Mouse (Mus musculus) CH12.LX (cell line): ENCODE data around the gene Acad11. TPM values are rescaled to one million over a fixed set of nuclear protein-coding genes. Genes with fewer than 3 reads are reported as not detected.
A peak's percentile ranks its signal among the peaks of the same experiment; 100 is the strongest.

Experiments
- DNase-seq: peaks from one replicate; pipeline ENCODE4 v3.0.0-alpha.2; 2013; ENCODE audit errors: extremely low read depth
- H3K27ac ChIP-seq: 2 replicates; pipeline ENCODE4 v1.5.1; 2012; ENCODE audit warnings: low read depth, mild to moderate bottlenecking, control low read depth, moderate library complexity; ENCODE audit not compliant: insufficient read depth
- H3K27me3 ChIP-seq: replicated peaks from 2 replicates; pipeline ENCODE3; 2012; ENCODE audit warnings: inconsistent platforms
- H3K36me3 ChIP-seq, 2 experiments: replicated peaks in 1 of 2; 2 replicates each; pipeline versions ENCODE3 to v1.6.1; 2012; ENCODE audit warnings: inconsistent platforms in 1 of 2, low read length in 1 of 2, mild to moderate bottlenecking in 1 of 2, mixed read lengths in 1 of 2, moderate library complexity in 1 of 2; ENCODE audit not compliant: control insufficient read depth in 1 of 2, insufficient read depth in 1 of 2
- H3K4me1 ChIP-seq, 2 experiments: 2 replicates each; pipeline ENCODE4 v1.6.1; 2012; ENCODE audit warnings: inconsistent platforms in 1 of 2, moderate library complexity in 1 of 2; ENCODE audit not compliant: insufficient read depth in 2 of 2, control insufficient read depth in 1 of 2
- H3K4me2 ChIP-seq: 2 replicates; pipeline ENCODE4 v1.6.1; 2012; ENCODE audit warnings: low read depth, mild to moderate bottlenecking, control low read depth; ENCODE audit not compliant: poor library complexity, insufficient read depth, severe bottlenecking
- H3K4me3 ChIP-seq, 3 experiments: fragments of 150-350 bp in 1 of 3; sonication (generic) in 1 of 3; replicated peaks in 1 of 3; 2 replicates each; pipeline versions ENCODE3 to v1.5.1; 2011 to 2012; ENCODE audit warnings: low read depth in 2 of 3, low read length in 2 of 3, mild to moderate bottlenecking in 2 of 3, moderate library complexity in 2 of 3, control low read depth in 1 of 3, improper control_type of control experiment in 1 of 3, inconsistent platforms in 1 of 3, mixed read lengths in 1 of 3; ENCODE audit not compliant: poor library complexity in 1 of 3
- H3K79me2 ChIP-seq: replicated peaks from 2 replicates; pipeline ENCODE4 v1.6.1; 2012; ENCODE audit warnings: mild to moderate bottlenecking, moderate library complexity; ENCODE audit not compliant: control insufficient read depth, poor library complexity, insufficient read depth, severe bottlenecking; ENCODE audit errors: extremely low read depth
- H3K9ac ChIP-seq: 2 replicates; pipeline ENCODE4 v1.6.1; 2012; ENCODE audit warnings: low read depth, mild to moderate bottlenecking, control low read depth, moderate library complexity; ENCODE audit not compliant: insufficient read depth
- H3K9me3 ChIP-seq: replicated peaks from 2 replicates; pipeline ENCODE3; 2012; ENCODE audit warnings: low read length, inconsistent platforms, mixed read lengths
- ELF1 ChIP-seq: IDR thresholded peaks from 2 replicates; pipeline ENCODE4 v1.6.1; 2014; ENCODE audit warnings: low read depth, mild to moderate bottlenecking, inconsistent platforms, low read length, improper control_type of control experiment
- EP300 ChIP-seq: IDR thresholded peaks from 2 replicates; pipeline ENCODE4 v1.6.1; 2011; ENCODE audit warnings: low read length, improper control_type of control experiment
- HCFC1 ChIP-seq: IDR thresholded peaks from 2 replicates; pipeline ENCODE4 v1.6.1; 2012; ENCODE audit warnings: low read depth, mild to moderate bottlenecking, inconsistent platforms, low read length, improper control_type of control experiment
- MAFK ChIP-seq: IDR thresholded peaks from 2 replicates; pipeline ENCODE4 v1.6.1; 2011; ENCODE audit warnings: low read length, improper control_type of control experiment; ENCODE audit not compliant: insufficient replicate concordance
- MXI1 ChIP-seq: IDR thresholded peaks from 2 replicates; pipeline ENCODE4 v1.6.1; 2011; ENCODE audit warnings: mild to moderate bottlenecking, low read depth, low read length, improper control_type of control experiment
- MYC ChIP-seq: IDR thresholded peaks from 2 replicates; pipeline ENCODE4 v1.6.1; 2011; ENCODE audit warnings: low read depth, mild to moderate bottlenecking, improper control_type of control experiment, low read length
- NELFE ChIP-seq: IDR thresholded peaks from 2 replicates; pipeline ENCODE4 v1.6.1; 2011; ENCODE audit warnings: low read depth, low read length, improper control_type of control experiment
- NRF1 ChIP-seq: IDR thresholded peaks from 2 replicates; pipeline ENCODE4 v1.6.1; 2014; ENCODE audit warnings: low read depth, mild to moderate bottlenecking, inconsistent platforms, low read length, improper control_type of control experiment, moderate library complexity
- PAX5 ChIP-seq: IDR thresholded peaks from 2 replicates; pipeline ENCODE4 v1.6.1; 2012; ENCODE audit warnings: low read length, inconsistent platforms, mixed read lengths
- POLR2A ChIP-seq: IDR thresholded peaks from 2 replicates; pipeline ENCODE4 v1.6.1; 2011; ENCODE audit warnings: low read depth, mild to moderate bottlenecking, improper control_type of control experiment, low read length
- RAD21 ChIP-seq: IDR thresholded peaks from 2 replicates; pipeline ENCODE4 v1.6.1; 2011; ENCODE audit warnings: low read depth, mild to moderate bottlenecking, low read length, improper control_type of control experiment, moderate library complexity
- RCOR1 ChIP-seq: conservative IDR thresholded peaks from 2 replicates; pipeline ENCODE4 v1.6.1; 2012; ENCODE audit warnings: low read depth, mild to moderate bottlenecking, inconsistent platforms, low read length, improper control_type of control experiment
- SIN3A ChIP-seq: IDR thresholded peaks from 2 replicates; pipeline ENCODE4 v1.6.1; 2012; ENCODE audit warnings: low read length, improper control_type of control experiment, inconsistent platforms
- TBP ChIP-seq: conservative IDR thresholded peaks from 2 replicates; pipeline ENCODE4 v1.6.1; 2011; ENCODE audit warnings: low read depth, low read length, improper control_type of control experiment
- USF2 ChIP-seq: conservative IDR thresholded peaks from 2 replicates; pipeline ENCODE4 v1.6.1; 2011; ENCODE audit warnings: low read depth, low read length, improper control_type of control experiment
- ZNF384 ChIP-seq: IDR thresholded peaks from 2 replicates; pipeline ENCODE4 v1.6.1; 2012; ENCODE audit warnings: low read depth, low read length, improper control_type of control experiment, inconsistent platforms
- dilution Hi-C: fragments of 300-500 bp; cut with MboI; formaldehyde crosslinking; loops from 2 replicates; pipeline ENCODE4 v1.14.3; 2020; ENCODE audit warnings: low sequenced_read_pairs; ENCODE audit not compliant: extremely low pct_unique_long_range_greater_than_20kb, extremely low pct_ligation_motif_present
- in situ Hi-C: fragments of 300-500 bp; cut with MboI; formaldehyde crosslinking; loops from 3 replicates; pipeline ENCODE4 v1.14.3; 2019; ENCODE audit warnings: low sequenced_read_pairs, low pct_ligation_motif_present, low pct_unique_long_range_greater_than_20kb, mixed read lengths
- polyA plus RNA-seq: library from polyadenylated mRNA; unstranded; fragments of >175 nt; gene quantifications from 2 replicates; pipeline ENCODE4 v1.2.1, GENCODE M21; 2012; ENCODE audit warnings: low read depth; ENCODE audit not compliant: insufficient read length
- total RNA-seq, 2 experiments: library from RNA; depleted of rRNA; stranded (reverse); fragments of 300-350 nt in 1 of 2; fragments of >200 nt in 1 of 2; gene quantifications; 2 replicates each; pipeline ENCODE4 v1.2.3; 2012 to 2014

Acad11 gene
- total RNA-seq (2012; rRNA removed) (8.0 and 10.0 TPM in 2 replicates), total RNA-seq (2014; rRNA removed) (11.2 and 12.1 TPM in 2 replicates), polyA plus RNA-seq (8.0 and 8.3 TPM in 2 replicates)

DNA sequence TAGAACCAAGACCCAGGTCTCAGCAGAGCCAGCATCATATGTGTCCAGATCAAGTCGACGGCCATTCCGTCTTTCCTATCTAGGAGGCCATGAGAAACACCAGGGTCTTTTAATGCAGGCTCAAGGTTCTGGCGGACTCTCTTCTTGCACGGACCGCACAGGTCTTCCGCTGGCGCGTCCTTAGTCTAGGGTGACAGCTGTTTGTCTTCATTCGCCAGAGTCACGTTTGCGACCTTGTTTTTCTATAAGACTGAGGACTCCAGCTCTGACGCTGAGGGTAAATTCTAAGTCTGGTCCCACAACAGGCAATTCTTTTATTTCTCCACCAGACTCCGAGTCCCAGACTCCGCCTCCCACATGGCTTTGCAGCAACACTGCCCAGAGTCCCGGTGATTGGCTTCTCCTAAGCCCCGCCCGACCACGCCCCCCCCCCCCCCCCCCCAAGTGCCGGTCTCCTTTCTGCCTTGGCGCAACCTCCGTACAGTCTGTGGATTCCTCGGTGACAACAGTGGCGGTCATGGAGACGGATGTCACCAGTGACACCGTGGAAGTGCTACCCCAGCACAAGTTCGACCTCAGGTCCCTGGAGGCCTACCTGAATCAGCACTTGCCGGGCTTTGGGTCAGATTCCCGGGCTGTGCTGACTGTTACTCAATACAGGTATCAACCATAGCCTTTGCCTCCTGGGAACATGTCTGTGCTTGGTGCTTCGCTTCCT lies at the start of gene Acad11:
Gene Acad11 (plus strand): TSS at position 134 of the 718 bp plus-strand sequence.
- Histone ChIP-seq H3K9ac (peak within 1 kb of the TSS; percentile 90), H3K36me3 (peaks cover 10 to 26% of the 10 kb centered on the region in 2 experiments), H3K9me3 (no peaks in the 10 kb centered on the region), H3K4me3 (peak within 1 kb of the TSS; percentile 99 to 100 (median 99)), H3K4me1 (peaks cover 2 to 21% of the 10 kb centered on the region in 2 experiments; a peak in 2 of 4 replicates), H3K4me2 (peak within 1 kb of the TSS; percentile 100), H3K27me3 (no peaks in the 10 kb centered on the region), H3K27ac (no peak within 1 kb of the TSS), H3K79me2 (peaks cover 20% of the 10 kb centered on the region)
- in situ Hi-C loops (no loop called here), dilution Hi-C loops (no loop called here)
- peak; percentile 82 for DNase-seq
- TF ChIP-seq NRF1: peak; percentile 47; the same call in 1 of the 2 replicates
- no peak for TF ChIP-seq MAFK
- peak; percentile 78; the same call in 1 of the 2 replicates for TF ChIP-seq MYC
- peak; percentile 96 for TF ChIP-seq ZNF384
- TF ChIP-seq RAD21: no peak
- TF ChIP-seq HCFC1: peak; percentile 88
- TF ChIP-seq TBP: 0 out of 2 replicates have a peak, but pooled peaks have one; percentile 35
- TF ChIP-seq USF2: no peak
- TF ChIP-seq ELF1: peak; percentile 17; the same call in 1 of the 2 replicates
- peak; percentile 87 for TF ChIP-seq MXI1
- TF ChIP-seq SIN3A: peak; percentile 96
- TF ChIP-seq EP300: no peak
- peak; percentile 58; the same call in 1 of the 2 replicates for TF ChIP-seq NELFE
- no peak for TF ChIP-seq PAX5
- no peak for TF ChIP-seq RCOR1
- TF ChIP-seq POLR2A: peak; percentile 72

DNA sequence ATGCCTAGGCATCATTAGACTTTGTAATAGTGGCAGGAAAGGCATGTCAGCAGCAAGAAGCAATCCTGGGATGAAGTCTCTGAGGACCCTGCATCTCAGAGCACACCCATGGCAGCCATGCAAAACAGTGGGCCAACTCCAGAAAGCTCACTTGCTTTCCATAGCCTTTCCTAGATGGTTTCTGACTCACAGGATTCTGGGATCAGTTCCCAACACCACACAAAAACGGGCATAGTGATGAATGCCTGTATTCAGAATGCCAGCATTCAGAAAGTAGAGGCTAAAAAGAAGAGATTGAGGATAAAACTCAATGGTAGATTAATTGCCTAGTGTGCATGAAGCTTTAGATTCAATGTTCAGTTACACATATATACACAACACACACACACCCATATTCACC lies 48.7 kb upstream of the Acad11 start:
- Histone ChIP-seq H3K79me2 (no peaks in the 10 kb centered on the region), H3K4me2 (no peak overlapping the region), H3K36me3 (peaks cover 3 to 7% of the 10 kb centered on the region in 2 experiments), H3K27me3 (no peaks in the 10 kb centered on the region)
- no peak for TF ChIP-seq TBP
- TF ChIP-seq NELFE: no peak
- TF ChIP-seq, all 38 proteins: peak for 0
- dilution Hi-C loops: no loop called here
- H3K27ac ChIP-seq: no peak overlapping the region
- no peak overlapping the region for H3K9ac ChIP-seq
- H3K9me3 ChIP-seq: no peaks in the 10 kb centered on the region
- in situ Hi-C loops: loop anchor here (25.0 kb wide), 1 partner anchor 527 kb away; the partner anchor contains the start of gene Bfsp2
- H3K4me3 ChIP-seq: no peak overlapping the region
- DNase-seq: no peak
- no peaks in the 10 kb centered on the region for H3K4me1 ChIP-seq
